Mouse (Mus musculus) left cerebral cortex, adult 8-10 months (tissue): Measurements from ENCODE around the gene Plekhn1. TPM values are rescaled to one million over a fixed set of nuclear protein-coding genes. Genes with fewer than 3 reads are reported as not detected.
A peak's percentile ranks its signal among the peaks of the same experiment; 100 is the strongest.

Experiments
- DNase-seq, 2 experiments: peaks; one replicate each; pipeline ENCODE4 v3.0.0; 2022; ENCODE audit warnings: low spot score in 2 of 2
- total RNA-seq, 4 experiments: library from RNA; stranded (reverse); gene quantifications; 2 replicates each; pipeline ENCODE4 v1.2.4; 2022

Gene Plekhn1
- total RNA-seq, 4 experiments from 2014 or later = 33.2 to 40.5 (median 38.6) TPM

DNA sequence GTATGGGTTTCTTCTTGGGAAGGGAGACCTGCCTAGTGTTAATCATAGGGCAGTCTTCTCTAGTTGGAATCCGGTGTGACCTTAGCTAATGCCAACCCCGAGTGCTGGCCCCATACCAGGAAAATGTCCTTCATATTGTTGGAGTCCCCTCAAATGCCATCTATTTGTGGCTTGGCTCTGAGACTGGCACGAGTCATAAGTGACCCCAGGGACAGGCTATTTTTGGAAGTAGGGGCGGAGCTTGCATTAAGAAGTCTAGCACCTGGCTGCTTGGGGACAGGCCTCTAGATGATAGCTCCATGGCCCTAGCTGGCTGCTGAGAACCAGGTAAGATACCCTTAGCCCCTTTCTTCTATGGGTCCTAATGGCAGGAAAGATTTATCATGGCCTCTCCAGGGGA is 19.0 kb downstream of the Plekhn1 start, which contains the start of gene Perm1:
Gene Perm1, plus strand, starts transcription at position 220 of the 400 bp plus-strand sequence.
- DNase-seq = no peak

DNA sequence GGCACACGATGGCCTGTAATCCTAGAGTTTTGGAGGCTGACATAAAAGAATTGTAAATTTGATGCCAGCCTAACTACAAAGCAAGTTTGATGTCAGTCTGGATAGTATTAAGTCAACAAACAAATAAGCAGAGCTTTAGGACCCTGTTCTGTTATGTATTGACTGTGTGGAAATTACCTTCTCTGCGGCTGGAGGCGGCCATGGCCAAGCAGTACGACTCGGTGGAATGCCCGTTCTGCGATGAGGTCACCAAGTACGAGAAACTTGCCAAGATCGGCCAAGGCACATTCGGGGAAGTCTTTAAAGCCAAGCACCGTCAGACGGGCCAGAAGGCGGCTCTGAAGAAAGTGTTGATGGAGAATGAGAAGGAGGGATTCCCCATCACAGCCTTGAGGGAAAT is 21.5 kb downstream of the Plekhn1 start:
- DNase-seq = no peak

DNA sequence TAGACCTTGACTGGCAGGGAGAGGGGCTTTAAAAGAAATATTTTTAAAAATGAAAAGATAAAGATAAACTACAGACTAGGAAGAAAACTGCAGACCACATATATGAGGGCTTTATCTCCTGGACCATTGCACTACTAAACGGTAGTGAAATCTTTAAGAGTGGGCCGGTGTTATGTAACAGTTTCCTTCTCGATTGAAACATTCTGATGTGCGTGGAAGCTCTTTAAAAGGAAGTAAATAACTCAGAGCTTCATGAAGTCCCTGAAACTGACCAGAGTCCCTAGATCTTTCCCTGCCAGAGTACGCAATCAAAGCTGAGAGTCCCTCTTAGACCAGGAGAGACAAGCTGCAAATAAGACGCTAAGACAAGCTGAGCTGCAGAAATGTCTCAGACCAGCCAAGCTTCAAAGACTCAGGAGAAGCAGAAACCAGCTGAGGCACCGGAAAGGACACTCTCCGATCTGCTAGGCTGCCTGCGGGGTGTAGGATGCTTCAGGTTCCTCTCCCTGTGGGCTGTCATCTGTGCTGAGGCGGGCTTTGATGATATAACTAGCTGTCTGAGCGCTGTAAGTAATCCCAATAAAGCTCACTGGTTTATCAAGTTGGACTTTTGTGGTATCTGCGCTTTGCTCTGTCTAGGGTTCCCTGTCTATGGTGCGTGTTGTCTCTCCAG is 24.6 kb downstream of the Plekhn1 start:
- DNase-seq = no peak

GRCm38 (mm10) chr4:156208872-156209271 is 25.8 kb downstream of the Plekhn1 start:
- no peak for DNase-seq

DNA sequence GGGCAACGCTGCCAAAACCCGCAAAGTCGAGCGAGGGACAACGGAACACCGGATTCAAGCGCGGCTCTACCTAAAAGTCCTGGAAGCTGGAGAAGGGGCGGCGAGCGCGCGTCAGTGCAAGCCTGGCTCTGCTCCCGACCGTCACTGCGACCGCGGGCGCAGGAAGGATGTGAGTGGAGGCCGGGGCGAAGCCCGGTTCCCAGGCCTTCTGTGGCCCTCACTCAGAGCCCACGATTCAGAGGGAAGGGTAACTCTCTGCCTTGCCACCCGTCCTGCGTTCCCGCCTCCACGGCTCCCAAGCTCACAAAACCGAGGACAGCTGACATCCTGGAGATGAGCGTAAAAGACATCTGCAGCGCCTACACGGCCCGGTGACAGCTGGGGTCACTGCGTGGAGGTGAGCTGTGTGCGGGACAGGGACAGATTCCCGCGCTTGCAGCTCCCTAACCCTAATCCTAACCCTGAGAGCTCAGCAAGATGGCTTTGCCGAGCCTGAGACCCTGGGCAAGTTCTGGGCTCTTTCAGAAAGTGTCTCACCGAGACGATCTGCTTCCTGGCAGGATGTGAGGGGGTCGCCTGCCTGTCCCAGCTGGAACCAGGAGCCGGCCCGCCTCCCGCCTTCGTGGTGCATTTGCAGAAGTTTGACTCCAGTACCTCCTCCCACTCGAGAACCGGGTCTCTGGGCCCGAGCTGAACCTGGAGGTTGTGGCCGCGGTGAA is 31.1 kb downstream of the Plekhn1 start:
- no peak for DNase-seq

DNA sequence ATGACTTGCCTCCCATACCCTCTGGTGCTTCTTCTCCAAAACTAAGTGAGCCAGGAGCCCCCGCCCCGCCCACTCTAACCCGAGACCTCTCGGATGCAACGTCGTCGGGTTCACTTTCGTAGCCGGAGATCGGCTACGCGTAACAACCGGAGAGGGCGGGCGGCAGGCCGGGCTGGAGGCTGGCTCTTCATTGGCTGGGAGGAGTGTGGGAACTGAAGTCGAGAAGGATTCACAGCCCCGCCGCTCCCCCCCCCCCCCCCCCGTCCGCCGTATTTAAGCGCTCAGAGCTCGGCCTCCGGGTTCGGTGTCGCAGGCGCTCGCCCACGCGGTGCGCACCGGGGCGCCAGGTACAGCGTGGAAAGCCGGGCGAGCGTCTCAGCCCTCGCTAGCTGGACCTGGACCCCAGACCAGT is 31.6 kb downstream of the Plekhn1 start, which contains the start of gene AW011738:
Gene AW011738, plus strand, starts transcription at position 304 of the 412 bp plus-strand sequence.
- DNase-seq = no peak

DNA sequence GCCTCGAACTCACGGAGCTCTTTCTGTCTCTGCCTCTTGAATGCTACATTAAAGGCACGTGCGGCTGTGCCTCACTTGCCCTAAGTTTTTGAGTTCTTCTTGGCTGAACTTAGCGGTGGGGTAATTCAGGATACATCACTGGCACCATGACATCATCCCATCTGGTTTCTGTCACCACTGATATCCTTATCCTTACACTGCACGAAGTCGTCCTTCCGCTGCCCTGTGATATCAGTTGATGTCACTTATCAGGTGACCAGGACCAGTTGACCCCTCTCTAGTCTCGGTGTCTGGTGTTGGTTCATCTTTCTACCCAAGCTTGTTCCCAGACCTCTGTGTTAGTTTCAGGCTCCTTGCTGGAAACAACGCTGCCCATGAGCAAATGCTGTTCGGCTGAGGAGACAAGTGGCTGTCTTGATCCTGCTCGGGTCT is 32.2 kb downstream of the Plekhn1 start:
- DNase-seq = no peak

GRCm38 (mm10) chr4:156200623-156201475 is 33.8 kb downstream of the Plekhn1 start, which contains the start of gene Isg15:
Gene Isg15, minus strand, starts transcription at chr4:156200818.
- DNase-seq = no peak

GRCm38 (mm10) chr4:156197829-156198205 is 36.8 kb downstream of the Plekhn1 start:
- peak; percentile 67 to 79 for DNase-seq

DNA sequence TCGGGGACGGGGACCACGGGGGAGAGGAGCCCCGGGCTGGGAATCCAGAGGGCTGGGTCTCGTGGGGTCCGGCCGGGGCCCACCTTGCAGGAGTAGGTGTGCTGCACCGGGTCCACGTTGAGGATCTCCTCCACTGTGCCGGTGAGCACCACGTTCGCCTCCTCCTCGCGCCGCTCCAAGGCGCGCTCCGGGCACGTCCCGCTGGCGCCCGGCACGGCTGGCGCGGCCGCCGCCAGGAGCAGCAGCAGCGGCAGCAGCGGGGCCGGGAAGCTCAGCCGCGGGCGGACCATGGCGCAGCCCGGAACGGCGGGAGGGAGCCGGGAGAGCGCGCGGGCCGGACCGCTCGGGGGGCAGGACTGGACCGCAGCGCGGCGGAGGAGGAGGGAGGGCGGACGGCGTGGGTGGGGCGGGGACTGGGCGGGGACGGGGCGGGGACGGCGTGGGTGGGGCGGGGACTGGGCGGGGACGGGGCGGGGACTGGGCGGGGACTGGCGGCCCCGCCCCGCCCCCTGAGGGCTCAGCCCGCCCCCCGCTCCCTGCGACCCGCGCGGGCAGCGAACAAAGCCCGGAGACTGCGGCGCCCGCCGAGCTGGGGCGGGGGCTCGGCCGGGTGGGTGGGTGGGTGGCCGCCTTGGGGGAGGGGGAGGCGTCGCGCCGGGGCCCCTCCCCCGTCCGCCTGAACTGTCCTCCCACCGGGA is 37.4 kb downstream of the Plekhn1 start, which contains the start of gene Agrn:
Gene Agrn, minus strand, starts transcription at position 358 of the 698 bp plus-strand sequence.
- DNase-seq = no peak

- DNase-seq = no peak
These were observed 38.5 kb downstream of the Plekhn1 start for GRCm38 (mm10) chr4:156195927-156196870.

DNA sequence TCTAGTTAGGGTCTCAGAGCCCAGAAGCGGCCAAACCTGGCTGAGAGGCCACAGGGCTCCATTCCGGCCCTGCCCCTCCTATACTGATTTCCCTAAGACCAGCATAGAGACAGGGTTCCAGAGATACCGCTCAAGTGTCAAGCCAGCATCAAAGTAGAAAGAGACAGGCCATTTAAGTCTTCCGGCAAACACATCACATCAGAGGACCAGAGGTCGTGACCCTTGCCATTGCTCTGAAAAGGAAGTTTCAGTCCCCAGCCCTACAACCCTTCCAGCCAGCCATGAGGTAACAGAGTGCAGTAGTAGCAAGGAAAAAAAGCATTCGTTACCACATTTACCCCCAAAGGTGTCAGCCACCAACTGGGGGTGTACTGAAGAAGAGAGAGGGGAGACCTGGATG is 40.3 kb downstream of the Plekhn1 start:
- no peak for DNase-seq

- DNase-seq = no peak
These were observed 40.8 kb downstream of the Plekhn1 start for GRCm38 (mm10) chr4:156193906-156194305.

GRCm38 (mm10) chr4:156193200-156193590 is 41.5 kb downstream of the Plekhn1 start:
- no peak for DNase-seq

GRCm38 (mm10) chr4:156192421-156193199 is 42.0 kb downstream of the Plekhn1 start:
- no peak for DNase-seq

GRCm38 (mm10) chr4:156188811-156189323 is 45.8 kb downstream of the Plekhn1 start:
- DNase-seq = peak in 1 of 2 experiments; percentile 50

- DNase-seq = no peak
These were observed 46.4 kb downstream of the Plekhn1 start for GRCm38 (mm10) chr4:156188162-156188810.
